Mouse (Mus musculus) liver, adult 2 months (tissue): ENCODE data around the gene Dcaf8. TPM values are rescaled to one million over a fixed set of nuclear protein-coding genes. Genes with fewer than 3 reads are reported as not detected.

ENCODE experiments used
- DNase-seq: peaks from one replicate; pipeline ENCODE4 v3.0.0-alpha.2; 2011; ENCODE audit warnings: low read depth, low spot score; ENCODE audit errors: extremely low read depth
- H3K27ac ChIP-seq: fragments of 200-500 bp; replicated peaks from 2 replicates; pipeline ENCODE4 v1.5.1; 2012; ENCODE audit warnings: low read depth, mild to moderate bottlenecking, control low read depth, inconsistent platforms, low read length; ENCODE audit not compliant: insufficient read depth
- H3K27me3 ChIP-seq: fragments of 200-500 bp; 2 replicates; pipeline ENCODE4 v1.6.1; 2012; ENCODE audit warnings: mild to moderate bottlenecking, moderate library complexity, low read length, inconsistent platforms; ENCODE audit not compliant: control insufficient read depth, insufficient read depth
- H3K36me3 ChIP-seq: fragments of 200-500 bp; 2 replicates; pipeline ENCODE4 v1.6.1; 2012; ENCODE audit warnings: low read length, inconsistent platforms; ENCODE audit not compliant: control insufficient read depth, insufficient read depth
- H3K4me1 ChIP-seq: fragments of 200-500 bp; 2 replicates; pipeline ENCODE4 v1.6.1; 2011; ENCODE audit warnings: low read length; ENCODE audit not compliant: control insufficient read depth, insufficient read depth
- H3K4me3 ChIP-seq: fragments of 200-500 bp; 2 replicates; pipeline ENCODE4 v1.5.1; 2011; ENCODE audit warnings: low read depth, mild to moderate bottlenecking, control low read depth, low read length, moderate library complexity; ENCODE audit not compliant: insufficient read depth
- H3K79me2 ChIP-seq: fragments of 200-500 bp; 2 replicates; pipeline ENCODE4 v1.6.1; 2012; ENCODE audit warnings: inconsistent platforms, mild to moderate bottlenecking, low read length, moderate library complexity; ENCODE audit not compliant: control insufficient read depth, insufficient read depth
- H3K9ac ChIP-seq: fragments of 200-500 bp; 2 replicates; pipeline ENCODE4 v1.6.1; 2012; ENCODE audit warnings: low read depth, mild to moderate bottlenecking, control low read depth, inconsistent platforms, low read length
- CTCF ChIP-seq: fragments of 200-500 bp; IDR thresholded peaks from 2 replicates; pipeline ENCODE4 v1.5.1; 2011; ENCODE audit warnings: low read depth, low read length, control low read depth
- POLR2A ChIP-seq: fragments of 200-500 bp; IDR thresholded peaks from 2 replicates; pipeline ENCODE4 v1.6.1; 2011; ENCODE audit warnings: low read length, control low read depth; ENCODE audit not compliant: insufficient read depth; ENCODE audit errors: extremely low read depth
- whole genome bisulfite sequencing: fragments of 180-500 bp; shearing (Covaris S2); methylation state at CpG from one replicate; pipeline ENCODE4 v1.1.7; 2018; 5-methylcytosine and 5-hydroxymethylcytosine counted together
- polyA plus RNA-seq: library from polyadenylated mRNA; depleted of rRNA; stranded (reverse); fragments of >200 nt; gene quantifications from 2 replicates; pipeline ENCODE4 v1.2.3, GENCODE M21; 2012
- total RNA-seq: library from RNA; depleted of rRNA; stranded (reverse); fragments of >200 nt; gene quantifications from 2 replicates; pipeline ENCODE4 v1.2.3, GENCODE M21; 2014

Dcaf8 gene
- total and polyA plus RNA-seq, 2 experiments, result 54.1 to 92.7 TPM

GRCm38 (mm10) chr1:172119100-172119499 is 28.8 kb upstream of the Dcaf8 start:
- Histone ChIP-seq H3K4me3 (no peak overlapping the region), H3K4me1 (no peaks in the 10 kb centered on the region), H3K9ac (no peak overlapping the region), H3K27me3 (no peaks in the 10 kb centered on the region), H3K36me3 (peaks cover 75% of the 10 kb centered on the region), H3K27ac (no peak overlapping the region), H3K79me2 (no peaks in the 10 kb centered on the region)
- DNase-seq, result no peak
- 71% methylated on average over 6 of the region's 6 CpGs for WGBS
- TF ChIP-seq CTCF, result no peak
- TF ChIP-seq POLR2A, result no peak

GRCm38 (mm10) chr1:172119720-172120119 is 28.2 kb upstream of the Dcaf8 start:
- TF ChIP-seq CTCF (peak; percentile 65), POLR2A (no peak)
- peak; percentile 67 for DNase-seq
- no peaks in the 10 kb centered on the region for H3K4me1 ChIP-seq
- H3K79me2 ChIP-seq, result no peaks in the 10 kb centered on the region
- H3K27ac ChIP-seq, result no peak overlapping the region
- peaks cover 69% of the 10 kb centered on the region for H3K36me3 ChIP-seq
- 54% methylated on average over 3 of the region's 3 CpGs for WGBS
- H3K9ac ChIP-seq, result no peak overlapping the region
- no peaks in the 10 kb centered on the region for H3K27me3 ChIP-seq
- no peak overlapping the region for H3K4me3 ChIP-seq

GRCm38 (mm10) chr1:172122671-172123070 is 25.2 kb upstream of the Dcaf8 start:
- Histone ChIP-seq H3K4me3 (no peak overlapping the region), H3K9ac (no peak overlapping the region), H3K79me2 (no peaks in the 10 kb centered on the region), H3K4me1 (no peaks in the 10 kb centered on the region; the same call in 1 of the 2 replicates), H3K36me3 (peaks cover 43% of the 10 kb centered on the region), H3K27me3 (no peaks in the 10 kb centered on the region), H3K27ac (no peak overlapping the region)
- no peak for TF ChIP-seq CTCF
- TF ChIP-seq POLR2A, result no peak
- peak; percentile 25 for DNase-seq
- WGBS, result 40% methylated on average over 2 of the region's 2 CpGs

GRCm38 (mm10) chr1:172124572-172124971 is 23.3 kb upstream of the Dcaf8 start:
- H3K4me1 ChIP-seq, result no peaks in the 10 kb centered on the region; the same call in 1 of the 2 replicates
- peaks cover 40% of the 10 kb centered on the region for H3K36me3 ChIP-seq
- no peaks in the 10 kb centered on the region; the same call in 1 of the 2 replicates for H3K79me2 ChIP-seq
- no peak for TF ChIP-seq POLR2A
- TF ChIP-seq CTCF, result no peak
- H3K27me3 ChIP-seq, result no peaks in the 10 kb centered on the region
- no peak overlapping the region for H3K9ac ChIP-seq
- no peak overlapping the region for H3K27ac ChIP-seq
- 76% methylated on average over 6 of the region's 6 CpGs for WGBS
- no peak overlapping the region for H3K4me3 ChIP-seq
- DNase-seq, result no peak

- peak; percentile 78 for DNase-seq
- TF ChIP-seq CTCF, result no peak
- peak; percentile 75 for TF ChIP-seq POLR2A
- peak within 1 kb of the TSS; percentile 79 for H3K4me3 ChIP-seq
- peak within 1 kb of the TSS; percentile 77 for H3K9ac ChIP-seq
- peaks cover 37% of the 10 kb centered on the region for H3K36me3 ChIP-seq
- H3K27me3 ChIP-seq, result no peaks in the 10 kb centered on the region
- WGBS, result 1% methylated on average over 42 of the region's 42 CpGs
- no peaks in the 10 kb centered on the region; the same call in 1 of the 2 replicates for H3K79me2 ChIP-seq
- peak within 1 kb of the TSS; percentile 98 for H3K27ac ChIP-seq
- no peaks in the 10 kb centered on the region; the same call in 1 of the 2 replicates for H3K4me1 ChIP-seq
Measured at GRCm38 (mm10) chr1:172126376-172127347, 21.2 kb upstream of the Dcaf8 start, which contains the start of gene Pex19. Gene Pex19, plus strand, starts transcription at chr1:172126755.
